Mouse (Mus musculus): ENCODE data around the gene AC134908.4.

- TF ChIP-seq POLR2A (IDR thresholded peaks at IDR 0.05; ENCODE audit: low read depth, low read length): no peak
- no peak for TF ChIP-seq CTCF (conservative IDR thresholded peaks at IDR 0.05; ENCODE audit: insufficient read depth, insufficient read length, low read depth, low read length)
Measured at GRCm38 (mm10) chr17:25842509-25842908, 47.0 kb upstream of the AC134908.4 start.

All from kidney, adult 2 months (tissue).